Mouse (Mus musculus) erythroblast, adult 5-6 weeks (primary cell): ENCODE results near the gene Mcts2. TPM values are rescaled to one million over a fixed set of nuclear protein-coding genes. Genes with fewer than 3 reads are reported as not detected.

Experiments used
- ATAC-seq: replicated peaks from 2 replicates; pipeline ENCODE4 v1.8.0; 2016; ENCODE audit warnings: moderate number of reproducible peaks, mild to moderate bottlenecking, moderate TSS enrichment, inconsistent platforms; ENCODE audit not compliant: poor library complexity, low FRiP score, severe bottlenecking
- total RNA-seq, 2 experiments: library from RNA; stranded (forward) in 1 of 2; stranded (reverse) in 1 of 2; fragments of 150-400 nt in 1 of 2; fragments of 200-764, 138-1000 nt in 1 of 2; gene quantifications; 2 replicates each; pipeline versions ENCODE4 v1.2.3 to v1.2.4; 2015 to 2017; ENCODE audit warnings: low replicate concordance in 2 of 2

The Mcts2 gene
- total RNA-seq, 2 experiments from 2014 or later, result 3.2 TPM; not detected in 1

GRCm38 (mm10) chr2:152718076-152718475 is 31.2 kb downstream of the Mcts2 start:
- ATAC-seq, result no peak

- no peak for ATAC-seq
Observed at GRCm38 (mm10) chr2:152723651-152724331, 37.0 kb downstream of the Mcts2 start.

DNA sequence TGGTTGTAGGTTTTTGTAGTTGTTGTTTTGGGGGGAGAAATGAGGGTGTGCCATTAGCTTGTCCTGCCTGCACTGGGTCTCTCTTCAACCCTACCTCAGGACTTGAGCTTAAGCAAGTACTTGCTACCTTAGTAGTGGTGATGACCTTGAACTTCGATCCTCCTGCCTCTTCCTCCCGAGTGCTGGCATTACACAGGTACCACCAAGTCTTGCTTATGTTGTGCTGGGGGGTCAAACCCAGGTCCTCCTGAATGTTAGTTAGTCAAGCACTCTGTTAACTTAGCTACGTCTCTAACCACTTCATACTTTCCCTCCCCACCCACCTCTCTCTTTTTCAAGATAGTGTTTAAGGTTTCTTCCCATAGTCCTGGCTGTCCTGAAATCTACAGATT is 37.5 kb downstream of the Mcts2 start:
- ATAC-seq, result no peak

DNA sequence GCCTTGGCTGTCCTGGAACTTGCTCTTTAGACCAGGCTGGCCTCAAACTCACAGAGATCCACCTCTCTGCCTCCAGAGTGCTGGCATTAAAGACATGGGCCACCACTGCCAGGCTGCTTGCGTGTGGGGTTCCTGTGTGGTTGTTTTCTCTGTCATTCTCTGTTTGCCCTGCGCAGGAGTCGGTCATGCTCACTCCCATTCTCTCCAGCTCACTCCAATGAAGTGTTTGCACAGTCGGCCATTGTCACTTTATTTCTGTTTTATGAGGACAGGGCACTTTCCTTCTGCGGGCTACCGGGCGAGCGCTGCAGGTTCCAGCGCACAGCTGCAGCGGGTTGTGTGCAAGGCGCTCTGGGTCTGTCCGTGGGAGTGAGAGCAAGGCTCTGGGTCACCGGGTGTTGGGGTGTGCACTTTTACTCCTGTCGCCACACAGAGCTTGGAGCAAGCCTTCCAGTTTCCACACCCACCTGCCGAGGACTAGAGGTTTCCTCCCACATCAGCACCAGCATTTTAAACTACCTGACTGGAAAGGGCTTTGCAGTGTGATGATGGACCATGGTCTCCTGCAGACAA is 38.4 kb downstream of the Mcts2 start:
- ATAC-seq, result no peak

DNA sequence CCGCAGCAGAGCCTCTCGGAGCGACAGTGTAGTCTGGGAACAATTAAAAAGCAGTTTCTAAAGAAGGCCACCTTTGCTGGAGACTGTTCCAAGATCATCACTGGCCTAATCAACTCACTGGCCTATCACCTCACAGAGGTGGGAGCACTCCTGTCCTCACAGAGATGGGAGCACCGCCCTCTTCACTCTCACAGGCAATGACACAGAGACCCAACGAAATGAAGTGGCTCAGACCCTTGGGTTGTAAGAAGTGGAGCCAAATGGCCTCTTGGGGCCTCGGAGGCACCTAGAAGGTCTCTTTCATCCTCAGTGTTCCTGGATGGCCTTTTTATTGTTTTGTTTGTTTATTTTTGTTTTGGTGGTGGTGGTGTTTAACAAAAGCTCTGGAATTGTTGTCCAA is 39.4 kb downstream of the Mcts2 start:
- ATAC-seq, result no peak

DNA sequence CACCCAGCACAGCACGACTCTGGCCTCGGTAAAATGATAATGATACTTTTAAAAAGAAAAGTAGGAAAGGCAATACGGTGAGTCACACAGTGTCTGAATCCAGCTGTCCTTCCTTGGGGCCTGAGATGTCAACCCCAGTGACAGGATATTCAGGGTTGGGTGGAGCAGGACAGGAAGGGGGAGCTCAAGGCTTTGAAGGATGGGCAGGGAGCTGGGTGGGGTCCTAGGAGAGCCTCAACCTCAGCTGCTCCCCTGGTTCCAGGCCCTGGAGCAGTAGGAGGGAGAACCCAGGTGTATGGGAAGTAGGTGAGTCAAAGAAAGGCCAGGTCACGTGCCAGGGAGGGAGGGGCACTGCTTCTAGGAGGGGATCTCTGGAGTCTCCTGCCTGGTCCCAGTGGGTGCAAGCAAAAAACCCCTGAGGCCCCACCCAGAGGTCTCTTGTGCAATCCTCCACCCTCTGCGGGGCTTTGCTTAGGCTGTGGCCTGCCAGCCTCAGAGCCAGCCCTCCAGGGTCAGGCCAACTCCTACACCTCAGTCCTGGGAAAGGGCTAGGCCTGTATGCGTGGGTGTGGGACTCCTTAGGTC is 40.0 kb downstream of the Mcts2 start:
- no peak for ATAC-seq

GRCm38 (mm10) chr2:152727795-152728510 is 41.1 kb downstream of the Mcts2 start:
- ATAC-seq, result no peak

DNA sequence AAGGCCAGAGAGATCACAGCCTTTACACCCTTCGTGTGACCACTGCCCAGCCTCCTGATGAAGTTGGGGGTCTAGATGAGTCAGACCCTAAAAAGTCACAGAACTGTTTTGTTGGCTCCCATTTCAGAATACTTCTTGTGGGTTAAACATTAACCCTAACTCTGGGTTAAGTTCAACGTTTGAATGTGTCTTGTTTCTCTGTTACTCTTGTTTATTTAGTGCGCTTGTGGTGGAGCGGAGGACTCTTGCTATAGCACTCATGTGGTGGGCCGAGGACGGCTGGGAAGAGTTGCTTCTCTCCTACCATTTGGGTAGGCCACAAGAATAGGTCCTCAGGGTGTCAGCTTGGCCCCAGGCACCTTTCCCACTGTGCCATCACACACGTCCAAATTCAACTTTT is 41.8 kb downstream of the Mcts2 start:
- no peak for ATAC-seq

- no peak for ATAC-seq
Observed at GRCm38 (mm10) chr2:152729013-152729635, 42.3 kb downstream of the Mcts2 start.

DNA sequence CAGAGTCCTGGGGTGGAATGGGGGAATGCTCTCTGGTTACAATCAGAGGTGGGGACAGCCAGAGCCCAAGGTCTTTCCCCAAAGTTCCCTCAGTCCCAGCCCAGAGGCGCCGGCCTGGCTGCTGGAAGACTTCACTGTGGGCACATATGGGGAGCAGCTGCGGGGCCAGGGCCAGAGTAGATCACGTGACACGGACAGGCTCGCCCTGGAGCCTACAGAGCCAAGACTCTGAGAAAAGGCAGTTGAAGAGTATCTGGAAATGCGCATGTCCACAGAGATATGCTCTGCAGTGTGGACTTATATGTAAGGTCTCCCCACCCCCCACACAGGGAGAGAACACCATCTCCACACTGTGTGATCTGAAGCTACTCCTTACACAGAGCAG is 42.8 kb downstream of the Mcts2 start:
- ATAC-seq, result no peak

DNA sequence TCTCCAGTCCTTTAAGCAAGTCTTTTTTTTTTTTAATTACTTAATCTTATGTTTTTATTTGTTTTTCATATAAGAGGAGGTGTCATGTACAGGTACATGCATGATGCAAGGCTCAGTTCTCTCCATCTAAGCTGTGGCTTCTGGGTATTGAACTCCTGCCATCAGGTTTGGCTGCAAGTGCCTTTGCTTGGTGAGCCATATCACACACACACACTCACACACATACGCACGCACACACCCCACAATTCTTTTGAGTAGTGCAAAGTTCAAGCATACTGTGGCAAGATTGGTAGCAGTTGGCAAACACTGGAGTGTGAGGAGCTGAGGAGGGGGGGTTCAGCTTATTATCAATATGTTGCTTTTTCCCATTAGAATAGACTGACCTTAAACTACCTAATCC is 46.4 kb downstream of the Mcts2 start:
- ATAC-seq, result no peak

DNA sequence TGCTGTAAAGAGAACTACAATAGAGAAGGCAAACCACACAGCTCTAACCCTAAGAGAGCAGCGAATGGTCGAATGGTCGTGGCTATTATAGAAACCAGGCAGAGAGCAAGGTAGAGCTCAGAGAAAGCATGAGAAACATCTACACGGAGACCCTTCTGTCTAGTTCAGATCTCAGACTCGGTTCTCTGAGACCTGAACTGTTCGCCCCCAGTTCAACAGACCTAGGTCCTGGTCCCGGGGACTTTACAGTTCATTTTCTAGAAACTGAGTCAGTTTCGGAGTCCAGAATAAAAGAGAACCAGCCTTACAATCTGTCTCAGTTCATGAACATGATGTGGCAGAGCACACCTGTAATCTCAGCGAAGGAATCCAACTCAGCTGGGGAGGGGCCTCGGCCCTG is 47.7 kb downstream of the Mcts2 start:
- ATAC-seq, result no peak

- ATAC-seq, result no peak
Observed at GRCm38 (mm10) chr2:152734984-152735383, 48.1 kb downstream of the Mcts2 start.

- ATAC-seq, result peak; percentile 81
Observed at GRCm38 (mm10) chr2:152736090-152736601, 49.3 kb downstream of the Mcts2 start, which contains the start of gene Id1. Id1 (plus strand) TSS chr2:152736251.

- no peak for ATAC-seq
Observed at GRCm38 (mm10) chr2:152736748-152737147, 49.9 kb downstream of the Mcts2 start.

Other genes starting within 250 kb of the Mcts2 start
- not detected in 2 replicates for gene Defb23, start 222.4 kb upstream of the Mcts2 start, total RNA-seq (2015; ENCODE audit: low replicate concordance)
- not detected in 2 replicates for gene Defb23, start 222.4 kb upstream of the Mcts2 start, total RNA-seq (2017; ENCODE audit: low replicate concordance)
- gene Defb20, start 210.0 kb upstream of the Mcts2 start, total RNA-seq (2015; ENCODE audit: low replicate concordance), result not detected in 2 replicates
- not detected in 2 replicates for gene Defb20, start 210.0 kb upstream of the Mcts2 start, total RNA-seq (2017; ENCODE audit: low replicate concordance)
- gene Defb22, start 196.9 kb upstream of the Mcts2 start, total RNA-seq (2015; ENCODE audit: low replicate concordance), result not detected in 2 replicates
- not detected in 2 replicates for gene Defb22, start 196.9 kb upstream of the Mcts2 start, total RNA-seq (2017; ENCODE audit: low replicate concordance)
- gene Defb26, start 175.3 kb upstream of the Mcts2 start, total RNA-seq (2015; ENCODE audit: low replicate concordance), result not detected in 2 replicates
- gene Defb26, start 175.3 kb upstream of the Mcts2 start, total RNA-seq (2017; ENCODE audit: low replicate concordance), result not detected in 2 replicates
- gene Defb28, start 168.8 kb upstream of the Mcts2 start, total RNA-seq (2015; ENCODE audit: low replicate concordance), result not detected in 2 replicates
- not detected in 2 replicates for gene Defb28, start 168.8 kb upstream of the Mcts2 start, total RNA-seq (2017; ENCODE audit: low replicate concordance)
- gene Defb29, start 146.9 kb upstream of the Mcts2 start, total RNA-seq (2015; ENCODE audit: low replicate concordance), result not detected in 2 replicates
- not detected in 2 replicates for gene Defb29, start 146.9 kb upstream of the Mcts2 start, total RNA-seq (2017; ENCODE audit: low replicate concordance)
- gene Gm17416, start 117.7 kb upstream of the Mcts2 start, total RNA-seq (2015; ENCODE audit: low replicate concordance), result not detected in 2 replicates
- gene Gm17416, start 117.7 kb upstream of the Mcts2 start, total RNA-seq (2017; ENCODE audit: low replicate concordance), result not detected in 2 replicates
- gene Defb21, start 114.3 kb upstream of the Mcts2 start, total RNA-seq (2015; ENCODE audit: low replicate concordance), result not detected in 2 replicates
- gene Defb21, start 114.3 kb upstream of the Mcts2 start, total RNA-seq (2017; ENCODE audit: low replicate concordance), result not detected in 2 replicates
- not detected in 2 replicates for gene Defb19, start 106.7 kb upstream of the Mcts2 start, total RNA-seq (2015; ENCODE audit: low replicate concordance)
- not detected in 2 replicates for gene Defb19, start 106.7 kb upstream of the Mcts2 start, total RNA-seq (2017; ENCODE audit: low replicate concordance)
- gene Defb45, start 87.6 kb upstream of the Mcts2 start, total RNA-seq (2015; ENCODE audit: low replicate concordance), result not detected in 2 replicates
- gene Defb45, start 87.6 kb upstream of the Mcts2 start, total RNA-seq (2017; ENCODE audit: low replicate concordance), result not detected in 2 replicates
- not detected in 2 replicates for gene Defb36, start 82.7 kb upstream of the Mcts2 start, total RNA-seq (2015; ENCODE audit: low replicate concordance)
- gene Defb36, start 82.7 kb upstream of the Mcts2 start, total RNA-seq (2017; ENCODE audit: low replicate concordance), result not detected in 2 replicates
- gene Defb25, start 64.0 kb upstream of the Mcts2 start, total RNA-seq (2015; ENCODE audit: low replicate concordance), result not detected in 2 replicates
- gene Defb25, start 64.0 kb upstream of the Mcts2 start, total RNA-seq (2017; ENCODE audit: low replicate concordance), result not detected in 2 replicates
- 0.77 TPM in 1 of 2 replicates, not detected in the other for gene Rem1, start 60.1 kb upstream of the Mcts2 start, total RNA-seq (2015; ENCODE audit: low replicate concordance)
- 0.60 TPM in 1 of 2 replicates, not detected in the other for gene Rem1, start 60.1 kb upstream of the Mcts2 start, total RNA-seq (2017; ENCODE audit: low replicate concordance)
- 32.9 and 37.4 TPM in 2 replicates for gene H13, start 17.6 kb upstream of the Mcts2 start, total RNA-seq (2015; ENCODE audit: low replicate concordance)
- gene H13, start 17.6 kb upstream of the Mcts2 start, total RNA-seq (2017; ENCODE audit: low replicate concordance), result 13.8 and 20.8 TPM in 2 replicates
- gene Id1, start 49.2 kb downstream of the Mcts2 start, total RNA-seq (2015; ENCODE audit: low replicate concordance), result 3.6 TPM in 1 of 2 replicates, not detected in the other
- gene Id1, start 49.2 kb downstream of the Mcts2 start, total RNA-seq (2017; ENCODE audit: low replicate concordance), result 3.7 and 4.5 TPM in 2 replicates
- gene Cox4i2, start 67.1 kb downstream of the Mcts2 start, total RNA-seq (2015; ENCODE audit: low replicate concordance), result not detected in 2 replicates
- not detected in 2 replicates for gene Cox4i2, start 67.1 kb downstream of the Mcts2 start, total RNA-seq (2017; ENCODE audit: low replicate concordance)
- 543 and 572 TPM in 2 replicates for gene Bcl2l1, start 144.7 kb downstream of the Mcts2 start, total RNA-seq (2015; ENCODE audit: low replicate concordance)
- 807 and 937 TPM in 2 replicates for gene Bcl2l1, start 144.7 kb downstream of the Mcts2 start, total RNA-seq (2017; ENCODE audit: low replicate concordance)
- 39.8 and 43.9 TPM in 2 replicates for gene Tpx2, start 160.9 kb downstream of the Mcts2 start, total RNA-seq (2015; ENCODE audit: low replicate concordance)
- gene Tpx2, start 160.9 kb downstream of the Mcts2 start, total RNA-seq (2017; ENCODE audit: low replicate concordance), result 53.4 and 65.9 TPM in 2 replicates
- not detected in 2 replicates for gene Mylk2, start 224.3 kb downstream of the Mcts2 start, total RNA-seq (2015; ENCODE audit: low replicate concordance)
- gene Mylk2, start 224.3 kb downstream of the Mcts2 start, total RNA-seq (2017; ENCODE audit: low replicate concordance), result not detected in 2 replicates
- gene Foxs1, start 246.2 kb downstream of the Mcts2 start, total RNA-seq (2015; ENCODE audit: low replicate concordance), result not detected in 2 replicates
- not detected in 2 replicates for gene Foxs1, start 246.2 kb downstream of the Mcts2 start, total RNA-seq (2017; ENCODE audit: low replicate concordance)